Mouse (Mus musculus): Measurements from ENCODE around the gene Cdt1.

Gene Cdt1

DNA sequence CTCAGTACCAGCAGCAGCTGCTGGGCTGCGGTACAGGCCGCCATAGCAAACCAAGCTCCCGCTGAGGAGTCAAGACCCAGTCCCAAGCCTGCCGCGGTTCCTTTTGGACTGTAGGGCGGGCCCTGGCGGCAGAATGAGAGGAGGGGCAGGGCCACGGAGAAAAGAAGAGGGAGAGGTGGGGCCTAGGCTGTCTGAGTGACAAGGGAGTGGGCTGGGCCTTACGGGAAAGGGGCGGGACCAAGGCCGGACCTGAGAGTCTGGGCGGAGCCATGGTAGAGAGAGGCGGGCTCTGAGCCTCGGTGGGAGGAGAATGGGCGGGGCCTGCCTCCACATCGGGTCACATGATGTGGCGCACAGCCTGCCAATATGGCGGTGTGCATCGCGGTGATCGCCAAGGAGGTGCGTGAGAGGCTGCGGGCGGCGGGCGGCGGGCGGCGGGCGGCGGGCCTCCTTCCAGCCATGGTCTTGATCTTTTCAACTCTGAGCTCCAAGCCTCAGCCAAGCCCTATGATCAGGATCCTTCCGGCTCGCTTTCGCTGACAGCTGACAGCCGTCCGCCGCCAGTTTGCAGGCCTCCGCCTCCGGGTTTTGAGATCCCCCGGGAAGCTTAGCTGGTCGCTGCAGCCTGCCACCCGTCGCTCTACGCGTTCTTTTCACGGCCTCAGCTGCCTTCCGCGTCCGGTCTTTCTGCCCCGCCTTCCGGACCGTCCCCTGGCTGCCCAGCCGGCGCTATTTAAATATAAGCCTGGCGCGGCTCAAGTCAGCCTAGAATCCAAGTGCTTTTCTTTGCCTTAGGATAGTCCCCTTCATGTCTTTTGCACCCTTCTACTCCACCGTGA is 43.7 kb downstream of the Cdt1 start, which contains the start of the genes Galns and Trappc2l:
Galns (minus strand) TSS at position 169 of the 839 bp plus-strand sequence.
Trappc2l (plus strand) TSS at position 346 of the 839 bp plus-strand sequence.
- DNase-seq (ENCODE audit: low read depth, low spot score) = peak; percentile 99

DNA sequence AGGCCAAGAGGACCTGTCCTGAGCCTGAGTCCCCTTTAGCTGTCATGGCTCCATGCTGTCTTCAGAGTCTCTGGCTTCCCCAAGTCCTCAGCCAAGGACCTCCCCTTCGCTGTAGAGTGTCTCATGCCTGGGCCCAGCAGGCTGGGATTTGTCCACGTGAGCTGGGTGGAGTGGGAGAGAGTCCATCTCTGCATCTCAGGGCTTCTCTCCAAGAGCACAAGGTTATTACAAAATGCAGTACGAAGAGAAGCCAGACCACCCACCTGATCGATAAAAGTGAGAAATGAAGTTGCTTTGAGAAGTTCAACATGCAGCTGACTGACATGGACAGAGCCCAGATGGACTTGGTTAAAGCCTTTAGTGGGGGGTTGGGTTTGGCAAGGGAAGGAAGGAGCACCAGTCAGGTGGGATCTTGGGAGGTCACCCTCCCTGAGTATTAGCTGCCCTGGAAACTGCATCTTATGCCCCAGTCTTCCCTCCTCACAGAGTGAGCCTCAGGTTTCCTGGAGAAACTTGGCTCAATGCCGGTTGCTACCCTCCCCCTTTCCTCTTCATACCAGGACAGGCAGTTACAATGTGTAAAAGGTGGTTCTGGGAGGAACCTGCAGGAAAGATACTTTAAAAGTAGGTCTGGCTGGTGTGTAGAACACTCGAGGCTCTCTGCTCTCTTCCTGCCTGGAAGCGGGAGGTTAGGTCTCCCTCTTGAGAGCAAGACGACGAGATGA is 48.5 kb downstream of the Cdt1 start:
- no peak for DNase-seq (ENCODE audit: low read depth, low spot score)

DNA sequence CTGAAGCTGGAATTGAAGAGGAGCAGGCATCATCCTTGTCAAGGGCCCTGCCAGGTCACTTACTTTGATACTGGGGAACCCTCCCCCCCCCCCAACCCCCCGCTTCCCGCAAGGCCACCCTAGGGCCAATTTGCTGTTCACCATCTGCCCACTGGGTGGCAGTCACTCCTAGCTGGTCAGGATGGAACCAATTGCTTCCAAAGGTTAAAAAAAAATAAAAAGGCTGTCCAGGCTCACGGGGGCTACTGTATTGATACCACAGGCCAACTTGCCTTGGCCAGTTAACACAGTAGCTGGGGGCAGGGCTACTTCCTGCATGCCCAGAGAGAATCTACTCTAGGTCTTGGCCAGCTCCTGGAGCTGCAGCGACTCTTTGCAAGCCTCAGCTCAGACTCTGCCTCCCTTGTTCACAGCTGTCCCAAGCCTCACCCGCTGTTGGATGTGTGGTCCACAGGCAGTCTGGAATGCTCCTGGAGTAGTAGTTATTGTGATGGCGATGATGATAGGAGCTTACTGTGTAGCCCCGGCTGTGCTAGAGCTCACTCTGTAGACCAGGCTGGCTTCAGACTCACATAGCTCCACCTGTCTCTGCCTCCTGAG is 50.2 kb downstream of the Cdt1 start:
- peak; percentile 91 for DNase-seq (ENCODE audit: low read depth, low spot score)

DNA sequence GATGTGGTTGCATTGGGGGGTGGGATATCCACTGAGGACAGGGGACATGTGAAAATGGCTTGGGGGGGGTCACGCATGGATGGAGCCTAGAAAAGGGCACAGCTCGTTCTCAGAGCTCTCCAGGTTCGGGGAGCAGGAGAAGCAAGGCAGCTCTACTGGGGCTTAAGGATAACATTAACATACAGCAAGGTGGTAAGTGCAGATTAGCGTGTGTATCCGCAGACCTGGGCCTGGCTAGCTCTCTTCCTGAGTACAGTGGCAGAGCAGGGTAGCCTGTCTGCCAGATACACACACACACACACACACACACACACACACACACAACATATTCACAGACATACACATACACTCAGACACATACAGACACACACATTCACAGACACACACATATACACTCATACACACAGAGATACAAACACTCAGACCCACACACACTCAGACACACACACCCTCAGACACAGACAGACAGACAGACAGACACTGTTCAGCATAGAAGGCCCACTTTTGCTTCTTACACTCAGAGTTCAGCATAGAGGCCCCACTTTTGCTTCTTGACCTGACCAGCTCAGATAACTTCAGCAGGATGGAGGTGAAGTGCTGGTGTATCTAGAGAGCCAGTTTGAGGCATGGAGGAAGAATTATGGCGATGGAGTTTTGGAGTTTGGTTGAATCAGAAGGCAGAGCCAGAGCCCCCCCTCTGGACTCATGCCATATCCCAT is 51.0 kb downstream of the Cdt1 start:
- no peak for DNase-seq (ENCODE audit: low read depth, low spot score)

DNA sequence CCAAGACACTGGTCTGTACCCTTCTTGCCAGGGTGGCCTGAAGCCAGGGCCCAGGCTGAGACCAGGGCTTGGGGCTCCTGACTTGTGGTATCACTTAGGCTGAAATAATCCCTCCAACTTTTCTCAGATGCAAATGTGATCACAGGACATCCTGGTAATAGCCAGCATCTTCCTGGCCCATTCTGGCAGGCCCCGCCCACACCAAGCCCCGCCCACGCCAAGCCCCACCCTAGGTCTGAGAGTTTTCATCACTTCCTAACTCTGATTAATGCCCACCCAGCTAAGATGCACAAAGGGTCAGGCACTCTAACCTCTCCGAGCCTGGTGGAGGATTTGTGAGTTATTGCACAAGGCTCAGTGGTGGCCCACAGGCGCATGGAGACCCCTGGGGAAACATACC is 52.6 kb downstream of the Cdt1 start:
- no peak for DNase-seq (ENCODE audit: low read depth, low spot score)

DNA sequence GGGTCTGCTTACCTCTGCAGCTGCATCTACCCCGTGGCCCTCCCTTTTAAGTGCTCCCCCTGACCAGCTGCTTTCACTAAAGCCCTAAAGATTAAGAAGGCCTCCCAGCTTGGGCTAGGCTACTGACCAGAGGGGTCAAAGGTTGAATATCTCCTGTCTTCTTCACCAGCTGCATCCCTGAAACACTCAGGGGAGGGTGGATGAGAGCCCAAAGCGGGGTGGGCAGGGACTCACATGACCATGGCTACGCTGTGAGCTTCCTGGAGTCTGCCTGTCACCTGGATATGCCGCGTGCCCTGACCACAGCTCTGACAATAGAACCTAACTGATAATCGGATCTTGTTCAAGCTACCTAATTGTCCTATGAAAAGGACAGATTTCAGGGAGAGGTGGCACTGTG is 54.9 kb downstream of the Cdt1 start, which contains the start of gene Pabpn1l:
Pabpn1l (minus strand) TSS at position 13 of the 400 bp plus-strand sequence.
- no peak for DNase-seq (ENCODE audit: low read depth, low spot score)
